Mouse (Mus musculus): ENCODE results near the gene Slc6a19.

DNA sequence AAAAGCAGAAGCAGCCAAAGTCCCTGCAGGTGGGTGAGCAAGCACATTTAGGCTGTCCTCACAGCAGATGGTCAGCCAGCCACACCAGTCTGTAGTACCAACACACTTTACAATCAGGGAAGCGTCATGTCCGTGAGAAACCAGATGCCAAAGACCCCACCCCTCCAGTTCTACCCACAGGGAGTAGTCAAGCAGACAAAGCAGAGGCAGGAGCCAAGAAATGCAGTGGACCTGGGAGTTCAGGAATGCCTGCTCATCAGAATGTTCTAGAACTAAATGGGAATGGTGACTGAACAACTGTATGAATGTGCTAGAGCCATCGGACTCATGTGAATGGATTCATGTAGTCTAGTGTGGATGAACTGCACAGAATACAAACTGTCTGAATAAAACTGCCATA, 17.1 kb downstream of the Slc6a19 start:
- TF ChIP-seq POLR2A (IDR thresholded peaks at IDR 0.05; ENCODE audit: borderline replicate concordance, insufficient read depth, low read length) (no peak), CTCF (IDR thresholded peaks at IDR 0.05; ENCODE audit: borderline replicate concordance, insufficient read depth, low read depth, low read length) (no peak)

Measured in cerebellum, adult 2 months (tissue).